Mouse (Mus musculus) ovary, postnatal 10 days (tissue): ENCODE data around the gene Doc2b.
A peak's percentile ranks its signal among the peaks of the same experiment; 100 is the strongest.
"Not testable (repeated sequence)": the region's sequence is repeated elsewhere in the genome, so short reads cannot be mapped to it uniquely, and the experiment has no call there.

Source experiments
- DNase-seq: peaks from one replicate; pipeline ENCODE4 v3.0.0; 2022; ENCODE audit warnings: low spot score

The Doc2b gene

DNA sequence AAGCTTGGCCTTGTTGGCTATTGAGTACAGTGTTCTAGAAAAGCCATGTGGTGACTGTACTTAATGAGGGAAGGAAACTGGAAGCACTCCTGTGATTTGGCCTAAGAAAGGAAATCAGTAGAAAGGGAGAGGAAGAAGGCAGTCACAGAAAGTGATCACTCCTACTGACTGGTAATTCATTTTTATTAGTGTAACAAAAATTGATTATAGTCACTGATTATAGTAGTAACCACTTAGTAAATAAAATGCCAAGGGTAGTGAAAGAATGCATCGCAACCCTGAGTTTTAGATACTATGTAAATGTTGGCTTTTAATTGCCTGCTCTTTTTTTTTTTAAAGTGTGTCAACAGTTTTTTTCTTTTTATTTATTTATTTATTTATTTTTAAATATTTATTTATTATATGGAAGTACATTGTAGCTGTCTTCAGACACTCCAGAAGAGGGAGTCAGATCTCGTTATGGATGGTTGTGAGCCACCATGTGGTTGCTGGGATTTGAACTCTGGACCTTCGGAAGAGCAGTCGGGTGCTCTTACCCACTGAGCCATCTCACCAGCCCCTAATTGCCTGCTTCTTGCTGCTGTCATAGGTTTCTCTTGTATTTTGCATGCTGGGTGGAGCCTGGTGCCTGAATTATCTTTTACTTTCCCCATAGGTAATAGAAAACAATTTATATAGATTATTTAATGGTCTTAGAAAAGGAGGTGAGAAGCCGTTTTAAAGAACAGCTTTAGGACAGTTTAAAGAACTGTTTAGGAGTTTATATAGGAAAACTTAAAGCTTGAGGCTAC is 60.2 kb downstream of the Doc2b start:
- DNase-seq = no peak

DNA sequence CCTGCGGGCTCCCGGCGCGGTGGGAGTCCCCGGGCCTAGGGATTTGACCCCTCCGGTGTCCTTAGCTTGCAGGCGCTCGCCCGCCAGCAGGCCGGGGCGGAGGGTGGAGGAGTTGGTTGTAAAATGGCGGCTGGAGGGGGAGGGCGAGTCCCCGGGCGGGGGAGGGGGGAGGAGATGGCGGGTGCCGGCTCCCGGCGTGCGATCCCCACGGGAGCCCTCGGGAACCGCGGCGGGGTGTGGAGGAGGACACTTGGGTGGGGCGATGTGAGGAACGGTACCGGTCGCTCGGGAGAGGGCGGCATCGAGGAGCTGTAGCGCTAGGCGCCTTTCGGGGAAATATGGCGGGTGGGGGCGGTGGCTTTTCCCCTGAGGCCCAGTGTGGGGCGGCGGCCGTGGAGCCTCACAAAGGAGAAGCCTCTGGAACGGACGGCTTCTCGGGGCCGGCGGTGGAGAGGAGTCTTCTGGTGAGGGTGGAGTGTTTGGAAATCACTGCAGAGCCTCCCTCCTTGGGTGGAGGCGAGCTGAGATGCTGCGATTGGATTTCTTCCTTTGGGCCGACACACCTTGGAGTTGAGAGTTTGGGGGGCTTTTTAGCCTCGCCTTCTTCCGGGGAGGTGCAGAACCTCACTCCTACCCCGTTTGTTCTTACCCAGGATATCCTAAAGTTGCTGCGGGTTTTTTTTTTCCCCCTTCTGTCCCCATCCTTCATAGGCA is 62.5 kb downstream of the Doc2b start:
- DNase-seq = peak; percentile 81

DNA sequence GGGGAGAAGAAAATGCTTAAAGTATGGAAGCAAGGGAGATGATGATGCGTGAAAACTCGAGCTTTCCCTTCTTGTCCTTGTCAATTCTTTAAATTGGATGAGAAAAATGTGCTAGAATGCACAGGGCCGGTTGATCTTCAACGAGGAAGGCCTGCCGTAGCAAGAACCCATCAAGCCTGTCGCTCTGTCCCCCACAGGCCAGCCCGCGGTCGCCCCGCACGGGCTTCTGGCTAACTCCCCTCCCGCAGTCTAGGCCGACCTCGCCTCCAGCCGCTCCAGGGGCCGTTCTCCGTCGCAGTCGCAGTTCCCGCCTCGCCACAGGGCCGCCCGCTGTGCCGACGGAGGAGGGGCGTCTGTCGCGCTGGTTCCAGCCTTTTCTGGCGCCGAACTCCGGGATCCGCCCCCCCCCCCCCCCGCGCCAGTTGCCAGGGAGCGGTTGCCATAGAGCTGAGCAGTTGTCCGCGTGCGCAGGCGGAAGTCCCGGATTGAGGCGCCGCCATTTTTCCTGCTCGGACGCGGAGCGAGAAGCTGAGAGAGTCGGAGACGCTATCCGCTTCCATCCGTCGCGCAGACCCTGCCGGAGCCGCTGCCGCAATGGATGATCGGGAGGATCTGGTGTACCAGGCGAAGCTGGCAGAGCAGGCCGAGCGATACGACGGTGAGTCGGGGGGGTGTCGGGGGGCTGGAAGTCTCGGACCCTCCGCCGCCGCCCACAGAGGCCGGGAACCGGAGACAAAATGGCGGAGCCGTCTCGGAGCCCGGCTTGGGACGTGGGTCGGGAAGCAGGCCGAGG is 63.2 kb downstream of the Doc2b start, which contains the start of gene Ywhae:
Gene Ywhae, plus strand, starts transcription at position 436 of the 793 bp plus-strand sequence.
- peak; percentile 85 for DNase-seq

DNA sequence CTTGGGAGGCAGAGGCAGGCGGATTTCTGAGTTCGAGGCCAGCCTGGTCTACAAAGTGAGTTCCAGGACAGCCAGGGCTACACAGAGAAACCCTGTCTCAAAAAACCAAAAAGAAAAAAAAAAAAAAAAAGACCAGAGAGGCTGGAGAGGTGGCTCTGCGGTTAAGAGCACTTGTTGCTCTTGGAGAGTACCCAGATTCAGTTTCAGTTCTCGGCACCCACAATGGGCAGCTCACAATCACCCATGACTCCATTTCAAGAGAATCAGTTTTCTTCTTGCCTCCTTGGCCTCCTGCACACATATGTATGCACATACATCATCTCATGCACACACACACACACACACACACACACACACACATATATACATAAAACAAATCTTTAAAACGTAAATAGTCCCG is 68.2 kb downstream of the Doc2b start:
- DNase-seq = not testable (repeated sequence)

DNA sequence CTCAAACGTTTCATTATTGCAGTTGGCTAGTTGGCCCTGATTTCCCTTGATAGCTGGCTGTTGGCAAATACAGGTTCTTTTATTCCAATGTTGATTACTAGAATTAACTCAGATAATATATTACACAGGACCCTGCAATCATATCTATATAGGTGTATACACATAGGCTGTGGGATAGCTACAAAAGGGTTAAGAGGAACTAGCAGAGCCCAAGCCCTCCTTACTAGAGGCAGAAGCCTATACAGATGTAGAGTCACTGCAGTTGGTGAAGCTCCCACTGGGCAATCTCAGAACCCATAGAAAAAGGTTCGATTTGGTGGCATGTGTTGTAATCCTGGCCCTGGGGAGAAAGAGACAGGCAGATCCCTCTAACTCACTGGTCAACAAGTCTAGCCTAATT is 68.7 kb downstream of the Doc2b start:
- no peak for DNase-seq

DNA sequence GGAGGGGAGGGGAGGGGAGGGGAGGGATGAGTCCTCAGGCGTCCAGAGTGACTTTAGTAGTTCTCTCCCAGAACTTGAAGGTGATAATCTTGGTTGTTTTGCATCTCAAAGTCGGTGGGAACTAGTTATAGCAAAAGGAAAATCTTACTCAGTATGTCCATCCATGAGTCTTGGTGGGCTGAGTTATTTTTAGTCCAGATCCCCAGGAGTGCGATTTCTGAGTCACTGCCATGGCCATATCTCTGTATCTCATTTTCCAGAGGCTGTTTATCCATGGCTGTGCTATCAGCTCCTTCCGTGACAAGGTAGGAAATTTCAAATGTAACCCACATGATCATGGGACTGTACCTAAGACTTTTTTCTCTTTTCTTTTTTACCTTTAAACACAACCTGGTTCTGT is 73.5 kb downstream of the Doc2b start:
- no peak for DNase-seq
